Mouse (Mus musculus): ENCODE data around the gene Mtr. TPM values are rescaled to one million over a fixed set of nuclear protein-coding genes. Genes with fewer than 3 reads are reported as not detected.

Mtr gene
- total and polyA plus RNA-seq, 2 experiments: 2.9 to 5.5 TPM

DNA sequence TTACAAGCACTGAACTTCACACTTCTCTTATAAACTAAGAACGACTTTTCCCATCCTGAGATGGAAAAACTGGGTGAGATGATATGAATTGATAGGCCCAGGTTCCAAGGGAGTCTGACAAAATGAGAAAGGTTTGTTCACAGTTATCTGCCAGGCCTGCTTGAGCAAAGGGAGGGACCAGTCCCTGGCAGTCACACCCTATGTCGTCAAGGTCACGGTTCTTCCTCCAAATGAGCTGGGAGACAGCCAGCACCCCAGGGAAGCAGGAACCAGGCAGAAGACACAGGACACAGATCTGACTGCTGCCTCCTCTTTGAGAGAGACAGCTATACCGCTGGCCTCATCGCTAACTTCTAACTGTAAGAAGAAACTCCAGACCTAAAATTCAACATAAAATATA, 57.5 kb downstream of the Mtr start:
- H3K9ac ChIP-seq (ENCODE audit: low read depth, low read length): no peak overlapping the region
- H3K4me3 ChIP-seq (ENCODE audit: insufficient read depth, low read depth, low read length): no peak overlapping the region
- no peaks in the 10 kb centered on the region for H3K79me2 ChIP-seq (ENCODE audit: control insufficient read depth, insufficient read depth, low read length)
- H3K4me1 ChIP-seq (ENCODE audit: control insufficient read depth, insufficient read depth, low read length): no peaks in the 10 kb centered on the region
- no peak for DNase-seq (ENCODE audit: extremely low read depth, low read depth, low spot score)
- 69% methylated on average over 5 of the region's 5 CpGs for WGBS
- H3K27ac ChIP-seq (replicated peaks; ENCODE audit: insufficient read depth, low read depth, low read length): no peak overlapping the region
- H3K36me3 ChIP-seq (ENCODE audit: control insufficient read depth, insufficient read depth, low read length): peaks cover 54% of the 10 kb centered on the region
- no peak for TF ChIP-seq CTCF (IDR thresholded peaks at IDR 0.05; ENCODE audit: low read depth, low read length)
- TF ChIP-seq POLR2A (IDR thresholded peaks at IDR 0.05; ENCODE audit: extremely low read depth, insufficient read depth, low read length): no peak
- H3K27me3 ChIP-seq (ENCODE audit: control insufficient read depth, insufficient read depth, low read length): no peaks in the 10 kb centered on the region

GRCm38 (mm10) chr13:12198486-12198885, 59.4 kb downstream of the Mtr start:
- Histone ChIP-seq H3K9ac (ENCODE audit: low read depth, low read length) (no peak overlapping the region), H3K27ac (replicated peaks; ENCODE audit: insufficient read depth, low read depth, low read length) (no peak overlapping the region), H3K4me3 (ENCODE audit: insufficient read depth, low read depth, low read length) (no peak overlapping the region), H3K4me1 (ENCODE audit: control insufficient read depth, insufficient read depth, low read length) (no peaks in the 10 kb centered on the region), H3K27me3 (ENCODE audit: control insufficient read depth, insufficient read depth, low read length) (no peaks in the 10 kb centered on the region), H3K36me3 (ENCODE audit: control insufficient read depth, insufficient read depth, low read length) (peaks cover 48% of the 10 kb centered on the region), H3K79me2 (ENCODE audit: control insufficient read depth, insufficient read depth, low read length) (no peaks in the 10 kb centered on the region)
- WGBS: 91% methylated on average over 2 of the region's 2 CpGs
- TF ChIP-seq POLR2A (IDR thresholded peaks at IDR 0.05; ENCODE audit: extremely low read depth, insufficient read depth, low read length): no peak
- no peak for TF ChIP-seq CTCF (IDR thresholded peaks at IDR 0.05; ENCODE audit: low read depth, low read length)
- DNase-seq (ENCODE audit: extremely low read depth, low read depth, low spot score): no peak

DNA sequence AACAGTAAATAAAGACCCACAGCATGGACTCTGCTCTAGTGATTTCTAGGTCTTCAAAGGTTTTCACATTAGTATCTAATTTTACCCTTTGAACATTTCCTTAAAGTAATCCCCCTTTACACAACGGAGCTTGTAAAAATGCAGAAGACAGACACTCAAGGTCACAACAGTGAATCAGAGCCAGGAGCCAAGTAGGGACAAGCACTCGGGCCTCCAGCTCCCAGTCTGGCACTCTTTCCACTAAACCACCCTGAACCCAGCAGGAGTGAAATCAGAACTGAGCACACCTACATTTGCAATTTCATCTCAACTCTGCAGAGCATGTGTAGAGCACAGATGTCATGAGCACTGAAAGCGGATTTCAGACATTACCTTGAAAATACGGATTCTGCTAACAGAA, 61.1 kb downstream of the Mtr start:
- Histone ChIP-seq H3K4me1 (ENCODE audit: control insufficient read depth, insufficient read depth, low read length) (no peaks in the 10 kb centered on the region), H3K79me2 (ENCODE audit: control insufficient read depth, insufficient read depth, low read length) (no peaks in the 10 kb centered on the region), H3K27me3 (ENCODE audit: control insufficient read depth, insufficient read depth, low read length) (no peaks in the 10 kb centered on the region), H3K4me3 (ENCODE audit: insufficient read depth, low read depth, low read length) (no peak overlapping the region), H3K9ac (ENCODE audit: low read depth, low read length) (no peak overlapping the region), H3K27ac (replicated peaks; ENCODE audit: insufficient read depth, low read depth, low read length) (no peak overlapping the region), H3K36me3 (ENCODE audit: control insufficient read depth, insufficient read depth, low read length) (peaks cover 51% of the 10 kb centered on the region)
- no peak for DNase-seq (ENCODE audit: extremely low read depth, low read depth, low spot score)
- TF ChIP-seq POLR2A (IDR thresholded peaks at IDR 0.05; ENCODE audit: extremely low read depth, insufficient read depth, low read length) (no peak), CTCF (IDR thresholded peaks at IDR 0.05; ENCODE audit: low read depth, low read length) (no peak)
- WGBS: 90% methylated on average over 4 of the region's 4 CpGs

- Histone ChIP-seq H3K4me3 (ENCODE audit: insufficient read depth, low read depth, low read length) (no peak overlapping the region), H3K27ac (replicated peaks; ENCODE audit: insufficient read depth, low read depth, low read length) (no peak overlapping the region), H3K36me3 (ENCODE audit: control insufficient read depth, insufficient read depth, low read length) (peaks cover 51% of the 10 kb centered on the region), H3K27me3 (ENCODE audit: control insufficient read depth, insufficient read depth, low read length) (no peaks in the 10 kb centered on the region), H3K4me1 (ENCODE audit: control insufficient read depth, insufficient read depth, low read length) (no peaks in the 10 kb centered on the region), H3K79me2 (ENCODE audit: control insufficient read depth, insufficient read depth, low read length) (no peaks in the 10 kb centered on the region), H3K9ac (ENCODE audit: low read depth, low read length) (no peak overlapping the region)
- peak; percentile 15 for DNase-seq (ENCODE audit: extremely low read depth, low read depth, low spot score)
- 92% methylated on average over 3 of the region's 3 CpGs for WGBS
- TF ChIP-seq POLR2A (IDR thresholded peaks at IDR 0.05; ENCODE audit: extremely low read depth, insufficient read depth, low read length) (no peak), CTCF (IDR thresholded peaks at IDR 0.05; ENCODE audit: low read depth, low read length) (no peak)
Measured at GRCm38 (mm10) chr13:12196012-12196411, 61.9 kb downstream of the Mtr start.

- peaks cover 45% of the 10 kb centered on the region for H3K36me3 ChIP-seq (ENCODE audit: control insufficient read depth, insufficient read depth, low read length)
- no peaks in the 10 kb centered on the region for H3K79me2 ChIP-seq (ENCODE audit: control insufficient read depth, insufficient read depth, low read length)
- no peak overlapping the region for H3K9ac ChIP-seq (ENCODE audit: low read depth, low read length)
- no peak for DNase-seq (ENCODE audit: extremely low read depth, low read depth, low spot score)
- no peaks in the 10 kb centered on the region for H3K27me3 ChIP-seq (ENCODE audit: control insufficient read depth, insufficient read depth, low read length)
- TF ChIP-seq POLR2A (IDR thresholded peaks at IDR 0.05; ENCODE audit: extremely low read depth, insufficient read depth, low read length): no peak
- TF ChIP-seq CTCF (IDR thresholded peaks at IDR 0.05; ENCODE audit: low read depth, low read length): no peak
- no peak overlapping the region for H3K27ac ChIP-seq (replicated peaks; ENCODE audit: insufficient read depth, low read depth, low read length)
- no peak overlapping the region for H3K4me3 ChIP-seq (ENCODE audit: insufficient read depth, low read depth, low read length)
- H3K4me1 ChIP-seq (ENCODE audit: control insufficient read depth, insufficient read depth, low read length): no peaks in the 10 kb centered on the region
- 92% methylated on average over 12 of the region's 12 CpGs for WGBS
Measured at GRCm38 (mm10) chr13:12194942-12195662, 62.8 kb downstream of the Mtr start.

GRCm38 (mm10) chr13:12189219-12189618, 68.7 kb downstream of the Mtr start:
- Histone ChIP-seq H3K27ac (replicated peaks; ENCODE audit: insufficient read depth, low read depth, low read length) (no peak overlapping the region), H3K4me1 (ENCODE audit: control insufficient read depth, insufficient read depth, low read length) (no peaks in the 10 kb centered on the region), H3K36me3 (ENCODE audit: control insufficient read depth, insufficient read depth, low read length) (peaks cover 33% of the 10 kb centered on the region), H3K79me2 (ENCODE audit: control insufficient read depth, insufficient read depth, low read length) (no peaks in the 10 kb centered on the region), H3K9ac (ENCODE audit: low read depth, low read length) (no peak overlapping the region), H3K4me3 (ENCODE audit: insufficient read depth, low read depth, low read length) (no peak overlapping the region), H3K27me3 (ENCODE audit: control insufficient read depth, insufficient read depth, low read length) (no peaks in the 10 kb centered on the region)
- 97% methylated on average over 11 of the region's 11 CpGs for WGBS
- DNase-seq (ENCODE audit: extremely low read depth, low read depth, low spot score): no peak
- no peak for TF ChIP-seq CTCF (IDR thresholded peaks at IDR 0.05; ENCODE audit: low read depth, low read length)
- TF ChIP-seq POLR2A (IDR thresholded peaks at IDR 0.05; ENCODE audit: extremely low read depth, insufficient read depth, low read length): no peak

Measured in liver, adult 2 months (tissue).